Mouse (Mus musculus) gastrocnemius, postnatal 10 days (tissue): ENCODE results near the gene Mprip. TPM values are rescaled to one million over a fixed set of nuclear protein-coding genes. Genes with fewer than 3 reads are reported as not detected.
"Not testable (repeated sequence)": the region's sequence is repeated elsewhere in the genome, so short reads cannot be mapped to it uniquely, and the experiment has no call there.

Experiments
- DNase-seq: peaks from one replicate; pipeline ENCODE4 v3.0.0; 2021; ENCODE audit warnings: mixed read lengths
- total RNA-seq, 2 experiments: library from RNA; stranded (reverse); gene quantifications; 2 replicates each; pipeline ENCODE4 v1.2.3; 2021

Mprip gene
- total RNA-seq, 2 experiments from 2014 or later: 139 to 166 TPM

DNA sequence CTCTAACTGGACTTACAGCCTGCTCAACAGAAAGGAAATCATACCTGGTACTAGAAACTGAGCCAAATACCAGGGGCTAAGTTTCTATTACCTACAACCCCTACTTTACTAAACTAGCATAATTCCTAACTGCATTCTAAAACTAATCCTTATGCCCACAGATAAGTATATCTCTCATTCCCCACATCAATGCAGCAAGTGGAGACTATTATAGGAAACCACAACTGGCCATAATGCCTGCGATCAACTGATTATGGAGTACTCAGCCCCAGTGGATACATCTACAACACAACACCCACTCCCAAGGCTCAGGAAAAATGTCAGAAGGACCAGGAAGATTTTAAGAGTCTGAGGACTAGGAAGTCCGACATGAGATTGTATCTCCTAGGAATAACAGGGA, 7.6 kb upstream of the Mprip start:
- no peak for DNase-seq

DNA sequence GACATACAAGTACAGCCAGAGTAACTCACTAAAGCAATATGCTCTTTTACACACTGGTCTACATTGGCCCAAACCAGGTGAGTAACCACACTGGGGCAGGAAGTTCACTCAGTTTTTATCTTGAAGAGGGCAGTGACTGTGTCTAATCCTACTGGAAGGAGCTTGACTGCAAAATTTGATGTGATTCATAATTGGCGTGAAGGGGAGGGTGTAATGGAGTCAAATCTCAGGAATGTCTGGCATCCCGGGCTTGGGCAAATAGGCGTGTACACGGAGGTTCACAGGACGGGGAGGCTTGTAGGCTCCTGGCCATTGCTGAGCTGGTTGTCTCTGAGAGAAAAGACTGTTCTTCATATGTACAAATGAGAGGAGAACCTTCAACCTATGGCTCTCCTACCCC, 5.8 kb upstream of the Mprip start:
- no peak for DNase-seq

DNA sequence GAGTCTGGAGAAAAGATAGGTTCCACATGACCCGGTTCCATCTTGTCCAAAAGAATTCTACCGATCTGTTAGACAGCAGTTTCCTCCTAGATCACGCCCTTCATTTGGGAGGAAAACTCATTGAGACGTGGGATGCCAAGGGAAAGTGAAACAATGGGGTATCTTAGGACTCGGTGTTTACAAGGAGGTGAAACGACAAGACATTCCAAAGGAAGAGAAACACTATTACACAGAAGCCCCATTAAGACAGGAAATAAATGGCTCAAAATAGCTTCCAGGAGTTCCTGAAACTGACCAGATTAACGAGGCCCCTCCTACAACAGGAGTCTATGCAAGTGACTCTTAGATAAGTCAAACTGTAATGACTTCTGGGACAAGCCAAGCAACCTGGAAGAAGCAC, 5.1 kb upstream of the Mprip start:
- no peak for DNase-seq

DNA sequence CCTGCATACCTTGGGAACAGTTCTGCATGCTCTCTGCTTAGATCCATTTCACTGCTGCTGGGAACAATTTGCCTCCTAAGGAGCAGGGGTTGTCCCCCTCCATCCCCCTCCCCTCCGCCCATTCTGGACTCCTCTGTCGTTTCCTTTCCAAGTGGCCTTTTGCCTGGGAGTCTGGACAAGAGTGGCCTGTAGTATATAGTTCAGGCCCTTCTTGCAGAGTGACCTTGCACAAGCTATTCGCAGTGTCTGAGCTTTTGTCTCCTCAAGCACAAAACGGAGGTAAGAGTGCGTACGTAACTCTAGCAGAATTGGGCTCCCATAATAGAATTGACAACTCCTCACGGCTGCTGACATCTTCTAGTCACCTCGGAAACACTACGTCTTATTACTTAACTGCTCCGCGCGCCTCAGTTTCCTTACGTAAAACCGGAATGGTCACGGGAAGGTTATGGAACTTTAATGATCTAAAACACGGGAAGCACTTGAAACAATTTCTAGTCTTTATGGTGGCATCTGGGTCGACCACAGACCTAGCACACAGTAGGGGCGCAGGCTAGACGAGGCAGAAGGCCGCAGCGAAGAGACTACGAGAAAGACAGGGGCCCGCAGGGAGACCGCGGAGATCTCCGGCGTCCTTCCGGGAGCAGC, 620 bp downstream of the Mprip start:
- peak; percentile 22 for DNase-seq

DNA sequence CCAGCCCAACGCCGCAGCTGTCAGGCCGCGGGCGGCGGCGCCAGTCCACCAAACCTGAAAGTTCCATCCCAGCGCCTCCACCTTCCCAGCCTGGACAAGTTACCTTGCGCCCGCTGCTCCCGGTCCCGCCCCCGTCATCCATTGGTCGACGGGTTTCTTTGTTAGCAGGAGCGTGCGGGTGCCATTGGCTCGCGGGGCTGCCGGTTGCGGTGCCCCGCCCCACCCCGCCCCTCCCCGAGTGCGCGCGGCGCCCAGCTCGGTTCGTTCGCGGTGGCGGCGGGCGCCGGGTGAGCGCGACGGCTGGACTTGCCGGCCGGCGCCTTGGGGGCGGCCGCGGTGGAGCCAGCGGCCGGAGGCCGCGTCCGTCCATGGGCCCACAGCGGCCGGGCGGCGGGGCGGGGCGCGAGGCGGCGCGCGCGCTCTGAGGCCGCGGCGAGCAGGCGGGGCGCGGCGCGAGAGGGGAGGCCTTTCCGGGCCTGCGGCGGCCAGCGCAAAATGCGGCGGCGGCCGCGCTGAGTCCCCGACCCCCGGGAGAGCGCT, 1.2 kb downstream of the Mprip start:
- peak; percentile 91 for DNase-seq

DNA sequence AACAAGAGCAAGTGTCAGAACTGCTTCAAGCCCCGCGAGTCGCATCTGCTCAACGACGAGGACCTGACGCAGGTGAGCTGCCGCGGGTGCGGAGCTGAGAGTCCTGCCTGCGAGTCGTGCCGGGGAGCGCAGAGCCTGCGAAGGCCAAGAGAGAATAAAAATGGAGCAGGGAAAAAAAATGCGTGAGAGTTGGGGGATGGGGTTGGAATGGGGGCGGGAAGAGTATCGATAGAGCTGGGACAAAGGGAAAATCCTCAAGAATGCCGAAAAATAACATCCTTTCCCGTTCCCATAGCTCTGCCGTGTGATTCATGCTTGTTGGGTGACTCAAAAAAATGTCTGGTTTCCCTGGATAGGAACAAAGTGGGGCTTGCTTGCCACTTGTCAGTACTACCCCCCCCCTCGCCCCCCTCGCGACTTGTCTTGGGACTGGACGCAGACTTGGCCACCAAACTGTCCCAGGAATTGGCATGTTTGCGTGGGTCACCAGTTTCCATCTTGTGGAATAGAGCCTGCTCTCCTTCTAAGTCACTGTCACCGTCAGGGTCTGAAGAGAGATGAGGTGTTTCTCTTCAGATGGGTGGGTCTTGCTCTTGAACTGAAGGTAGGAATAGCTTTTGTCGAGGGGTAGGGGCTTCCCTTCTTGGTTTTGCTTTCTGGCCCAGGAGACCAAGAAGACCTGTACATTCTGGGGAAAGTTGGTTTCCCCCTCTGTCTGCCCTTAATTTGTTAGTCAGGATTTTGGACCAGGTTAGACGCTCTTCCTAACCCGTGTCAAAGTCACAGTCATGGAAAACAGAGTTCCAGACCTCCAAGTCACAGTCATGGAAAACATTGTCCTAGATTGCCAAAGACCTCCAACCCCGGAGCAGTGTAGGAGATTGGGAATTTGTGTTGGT, 2.0 kb downstream of the Mprip start:
- DNase-seq: peak; percentile 20

DNA sequence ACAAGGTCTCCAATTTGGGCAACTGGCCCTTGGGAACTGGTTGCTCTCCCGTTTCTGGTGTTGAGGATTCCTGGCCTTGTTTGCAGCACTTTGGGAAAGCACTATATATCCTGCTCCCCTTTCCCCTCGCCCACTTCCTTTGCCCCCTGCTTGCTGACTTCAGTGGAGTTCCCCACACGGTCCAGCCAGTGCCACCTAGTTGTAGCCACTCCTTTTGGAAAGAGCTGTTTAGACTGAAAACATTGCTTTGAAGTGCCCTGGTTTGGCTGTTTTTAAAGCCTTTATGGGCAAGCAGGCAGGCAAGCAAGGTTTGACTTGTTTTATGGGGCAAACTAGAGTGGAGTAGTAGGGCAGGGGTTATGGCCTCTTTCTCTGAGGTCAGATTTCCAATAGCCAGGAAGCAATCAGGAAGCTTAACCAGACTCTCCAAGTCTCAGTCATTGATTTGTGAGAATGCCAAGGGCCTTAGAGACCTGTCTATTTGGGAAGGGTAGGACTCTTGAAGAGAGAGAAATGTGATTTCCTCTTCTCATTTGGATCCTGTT, 2.7 kb downstream of the Mprip start:
- DNase-seq: no peak

DNA sequence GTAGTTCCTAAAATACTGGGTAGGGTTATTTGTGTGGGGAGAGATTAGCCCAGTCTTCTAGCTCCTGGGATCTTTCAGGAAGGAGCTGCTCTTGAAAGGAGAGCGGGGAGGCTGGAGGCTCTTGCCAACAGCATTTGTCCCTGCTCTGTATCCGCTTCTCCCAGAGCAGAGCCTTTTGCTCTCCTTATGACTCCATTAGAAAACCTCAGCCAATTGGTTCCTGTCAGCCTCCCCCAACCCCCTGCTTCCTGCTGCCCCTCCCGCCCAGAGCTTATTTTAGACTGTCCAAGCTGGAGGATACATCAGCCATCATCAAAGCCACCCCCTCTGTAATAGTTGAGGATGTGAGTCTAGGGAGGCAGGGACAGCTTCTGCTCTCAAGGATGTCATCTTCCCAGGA, 3.7 kb downstream of the Mprip start:
- peak; percentile 38 for DNase-seq

DNA sequence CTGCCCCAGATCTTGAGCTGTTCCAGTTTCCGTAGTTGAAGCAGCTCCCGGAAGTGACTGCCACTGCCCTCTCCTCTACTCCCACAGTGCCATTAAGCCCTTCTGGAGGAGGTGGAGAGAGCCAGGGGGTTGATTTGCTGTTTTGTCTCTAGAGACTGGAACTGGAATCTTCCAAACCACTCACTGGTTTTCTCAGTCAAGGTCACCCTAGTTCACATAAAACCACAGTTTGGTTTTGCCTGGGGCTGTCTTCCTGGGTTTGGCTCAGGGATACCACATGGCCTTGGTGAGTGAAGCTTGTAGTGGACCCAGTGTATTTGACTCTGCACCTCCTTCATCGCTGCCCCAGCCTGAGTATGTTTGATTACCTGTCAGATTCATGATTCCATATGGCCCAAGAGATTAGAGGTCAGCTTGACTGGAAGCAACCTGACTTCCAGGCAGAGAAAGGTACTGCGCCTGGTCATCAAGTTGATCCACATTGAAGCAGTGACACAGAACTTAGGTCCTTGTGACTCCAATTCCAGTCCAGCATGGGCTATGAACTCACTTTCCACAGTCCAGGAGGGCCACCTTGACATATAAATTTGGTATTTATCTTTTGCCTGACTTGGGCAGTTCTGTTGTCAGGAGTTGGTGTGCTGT, 10.1 kb downstream of the Mprip start:
- no peak for DNase-seq

DNA sequence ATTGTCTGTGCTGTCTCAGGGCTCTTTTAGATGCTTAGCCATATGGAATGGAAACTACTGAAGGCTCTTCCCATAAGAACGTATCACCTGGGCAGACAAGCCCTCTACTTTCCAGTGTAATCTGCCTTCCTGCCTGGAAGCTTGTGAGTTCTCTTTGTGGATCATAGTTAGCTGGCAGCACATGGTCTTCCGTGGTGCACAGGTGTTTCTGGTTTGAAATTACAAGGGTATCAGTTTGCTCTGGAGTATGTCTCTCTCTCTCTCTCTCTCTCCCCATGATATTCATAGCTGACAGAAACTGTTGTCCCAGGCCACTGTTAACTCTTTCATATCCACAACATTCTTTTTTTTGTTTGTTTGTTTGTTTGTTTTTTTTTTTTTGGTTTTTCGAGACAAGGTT, 12.9 kb downstream of the Mprip start:
- no peak for DNase-seq

DNA sequence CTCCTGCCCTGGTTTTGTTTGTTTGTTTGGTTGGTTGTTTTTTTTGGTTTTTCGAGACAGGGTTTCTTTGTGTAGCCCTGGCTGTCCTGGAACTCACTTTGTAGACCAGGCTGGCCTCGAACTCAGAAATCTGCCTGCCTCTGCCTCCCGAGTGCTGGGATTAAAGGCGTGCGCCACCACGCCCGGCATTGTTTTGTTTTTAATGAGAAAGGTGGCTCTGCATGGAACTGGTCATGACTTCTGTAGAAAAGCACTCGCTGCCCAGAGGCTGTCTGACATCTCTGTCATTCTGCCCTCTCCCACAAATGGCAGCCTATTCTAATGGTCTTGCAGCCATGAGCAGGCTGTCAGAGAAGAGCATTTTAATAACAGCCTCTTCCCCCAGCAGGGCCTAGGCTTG, 13.6 kb downstream of the Mprip start:
- DNase-seq: not testable (repeated sequence)

DNA sequence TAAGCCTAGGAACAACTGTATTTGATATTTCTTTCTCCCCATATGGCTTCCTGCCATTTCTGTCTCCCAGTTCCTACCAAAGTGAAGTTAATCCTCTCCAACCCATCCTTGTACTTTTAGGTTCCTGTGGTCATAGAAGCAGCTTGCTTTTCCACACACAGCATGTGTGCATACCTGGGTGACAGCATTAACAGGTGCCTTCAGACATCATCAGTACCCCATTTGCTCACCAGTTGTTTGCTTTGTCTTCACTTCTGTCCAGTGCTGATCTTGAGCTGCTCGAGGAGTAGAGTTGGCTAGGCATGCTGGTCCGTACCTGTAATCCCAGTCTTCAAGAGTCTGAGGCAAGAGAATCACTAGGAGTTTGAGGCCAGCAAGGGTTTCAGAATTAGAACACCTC, 16.7 kb downstream of the Mprip start:
- no peak for DNase-seq

DNA sequence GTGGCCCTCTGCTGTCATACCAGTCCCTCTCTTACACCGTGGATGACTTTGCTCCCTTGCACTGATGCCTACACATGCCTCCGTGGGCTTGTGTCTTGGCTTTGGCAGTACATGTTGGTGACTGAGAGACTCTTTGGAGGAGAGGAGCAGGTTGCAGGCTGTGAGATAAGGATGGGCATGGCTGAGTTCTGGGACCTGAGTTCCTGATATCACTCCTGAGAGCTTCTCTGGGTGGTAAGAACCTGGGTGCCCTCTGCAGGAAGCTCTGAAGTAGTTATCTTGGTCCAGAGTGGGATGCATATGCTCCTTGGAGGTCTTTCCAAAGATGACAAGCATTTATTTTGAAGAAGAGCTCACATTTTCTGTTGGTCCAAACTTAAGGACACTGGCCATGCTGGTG, 17.6 kb downstream of the Mprip start:
- no peak for DNase-seq

DNA sequence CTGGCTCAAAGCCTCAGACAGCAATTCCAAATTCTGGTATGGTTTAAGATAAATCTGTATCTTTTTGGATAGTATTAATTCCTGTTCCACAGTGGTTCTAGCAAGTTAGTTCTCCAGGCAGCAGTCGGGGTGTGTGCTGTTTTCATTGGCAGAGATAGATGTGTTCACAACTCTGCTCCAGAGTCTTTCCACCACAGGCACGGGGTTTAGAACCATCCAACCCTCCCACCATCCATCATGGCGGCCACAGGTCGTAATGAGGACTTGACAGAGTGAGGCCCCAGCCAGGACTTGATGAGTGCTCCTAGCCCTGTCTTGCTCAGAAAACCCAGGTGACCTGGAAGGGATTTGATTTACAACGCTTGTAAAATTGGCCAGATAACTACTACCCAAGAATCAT, 19.0 kb downstream of the Mprip start:
- DNase-seq: no peak

DNA sequence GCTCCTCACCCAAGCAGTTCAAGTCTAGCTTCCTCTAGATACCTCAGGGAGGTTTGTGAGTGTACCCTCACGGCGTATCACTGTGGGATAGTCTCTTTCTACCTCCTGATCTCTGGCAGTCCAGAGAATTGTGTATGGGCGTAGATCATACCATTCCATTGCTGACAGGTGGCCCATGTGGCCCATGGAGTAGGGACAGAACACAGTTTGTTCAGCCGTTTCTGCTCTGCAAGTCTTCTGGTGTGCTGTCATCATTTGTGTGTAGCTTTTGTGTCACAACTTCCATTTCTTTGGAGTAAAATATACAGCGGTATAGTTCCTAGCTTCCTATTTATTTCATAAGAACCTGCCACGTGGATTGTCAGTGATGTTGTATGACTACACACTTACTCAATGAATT, 23.9 kb downstream of the Mprip start:
- DNase-seq: no peak

DNA sequence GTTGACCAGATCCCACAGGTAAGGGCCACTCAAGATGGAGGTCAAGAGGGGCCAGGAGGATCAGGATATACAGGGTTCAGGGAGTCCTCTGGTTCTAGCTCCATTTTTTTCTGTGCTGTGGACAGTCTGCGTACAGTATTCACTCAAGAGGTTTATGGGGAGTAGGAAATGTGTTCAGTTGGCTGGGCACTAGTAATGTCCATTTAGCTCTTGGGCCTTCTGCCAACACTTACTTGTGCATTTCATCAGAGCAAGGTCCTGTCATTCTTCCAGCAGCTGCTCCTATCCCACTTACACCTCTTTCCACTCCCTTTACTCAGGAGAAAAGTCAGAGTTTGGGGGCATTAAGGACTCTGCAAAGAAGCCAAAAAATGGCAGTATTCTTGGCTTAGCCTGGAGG, 33.4 kb downstream of the Mprip start:
- no peak for DNase-seq

DNA sequence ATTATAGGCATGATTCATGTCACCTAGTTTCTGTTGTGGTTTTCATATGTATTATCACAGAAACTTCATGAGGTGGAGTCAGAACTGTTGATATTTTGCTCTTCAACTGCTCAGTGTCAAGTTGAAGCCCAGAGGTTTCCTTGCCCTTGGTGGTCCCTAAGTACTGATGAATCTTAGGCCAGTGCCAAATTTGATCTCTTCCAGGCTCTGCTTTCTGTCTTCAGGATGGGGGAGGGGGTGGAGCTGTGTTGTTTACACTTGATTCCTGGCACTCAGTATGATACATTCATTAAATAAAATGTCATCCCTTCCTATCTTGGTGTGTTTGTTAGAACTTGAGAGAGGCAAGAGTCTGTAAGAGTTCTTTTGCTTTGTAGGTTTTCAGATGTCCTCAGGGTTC, 34.4 kb downstream of the Mprip start:
- no peak for DNase-seq

DNA sequence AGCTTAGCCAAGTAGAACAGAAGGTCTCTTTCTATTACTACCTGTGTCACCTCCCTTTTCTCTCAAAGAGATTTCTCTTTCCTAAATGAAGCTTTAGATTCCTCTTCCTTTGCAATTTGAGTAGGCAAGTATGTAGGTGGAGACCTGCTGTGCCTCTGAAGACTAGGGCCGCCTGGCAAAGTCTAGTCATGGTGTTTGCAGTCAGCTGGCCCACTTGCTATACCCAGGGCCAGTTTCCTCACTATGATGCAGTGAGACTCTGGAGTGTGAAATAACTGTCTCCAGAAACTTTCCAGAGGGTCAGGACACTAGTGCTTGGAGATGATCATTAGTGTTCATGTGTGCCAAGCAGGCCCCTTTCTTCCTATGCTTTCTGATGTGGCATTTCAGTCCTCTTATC, 36.5 kb downstream of the Mprip start:
- no peak for DNase-seq

DNA sequence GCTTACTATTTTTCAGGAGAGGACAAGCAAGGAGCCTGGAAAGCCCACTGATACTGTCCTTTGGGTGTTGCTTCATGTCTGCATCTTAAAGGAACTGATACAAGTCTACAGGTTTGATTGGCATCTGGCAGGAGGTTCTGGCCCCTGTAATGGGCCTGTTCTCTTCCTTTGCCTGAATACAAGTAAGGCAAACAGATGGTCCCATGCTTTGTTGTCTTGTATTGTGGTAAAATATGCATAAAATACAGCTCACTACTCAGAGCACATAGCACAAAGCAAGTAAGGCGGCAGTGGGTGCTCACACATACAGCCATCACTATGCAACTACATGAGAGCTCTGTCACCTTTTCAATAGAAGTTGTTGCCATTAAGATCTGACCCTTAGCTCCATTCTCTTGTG, 39.7 kb downstream of the Mprip start:
- no peak for DNase-seq

DNA sequence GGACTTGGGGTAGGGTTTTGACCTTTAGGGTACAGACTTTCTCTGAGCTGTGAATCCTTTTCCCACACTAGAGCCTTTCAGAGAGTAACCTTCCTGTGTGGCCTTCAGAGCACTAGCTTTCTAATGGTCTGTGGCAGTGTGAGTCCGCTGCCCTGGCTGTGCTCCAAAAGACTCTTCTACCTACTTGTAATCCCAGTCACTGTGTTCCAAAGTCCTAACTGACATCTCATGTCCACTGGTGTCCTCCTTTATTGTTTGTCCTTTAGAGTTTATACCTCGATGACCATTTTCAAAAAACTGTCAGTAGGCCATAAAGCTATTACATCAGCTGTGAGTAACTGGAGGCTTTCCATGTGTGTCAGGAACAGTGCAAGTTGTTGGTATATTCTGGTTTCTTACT, 44.0 kb downstream of the Mprip start:
- no peak for DNase-seq

DNA sequence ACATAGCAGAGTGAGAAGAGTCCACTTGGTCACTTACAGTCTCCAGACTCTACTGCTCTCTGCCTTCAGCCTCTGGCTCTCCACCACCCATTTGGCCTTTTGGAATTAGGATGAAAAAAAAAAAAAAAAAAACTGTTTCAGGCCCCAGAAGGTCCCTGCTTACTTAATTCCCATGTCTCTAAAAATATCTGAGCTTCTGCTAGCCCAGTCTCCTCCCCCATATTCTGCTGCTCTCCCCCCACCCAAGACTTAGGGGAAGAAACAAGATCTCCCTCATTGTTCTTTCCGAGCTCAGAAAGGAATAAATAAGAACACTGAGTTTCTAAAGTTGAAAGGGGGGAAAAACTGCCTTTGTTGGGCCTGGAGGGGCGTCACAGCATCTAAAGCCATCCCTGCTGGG, 46.4 kb downstream of the Mprip start:
- DNase-seq: no peak

DNA sequence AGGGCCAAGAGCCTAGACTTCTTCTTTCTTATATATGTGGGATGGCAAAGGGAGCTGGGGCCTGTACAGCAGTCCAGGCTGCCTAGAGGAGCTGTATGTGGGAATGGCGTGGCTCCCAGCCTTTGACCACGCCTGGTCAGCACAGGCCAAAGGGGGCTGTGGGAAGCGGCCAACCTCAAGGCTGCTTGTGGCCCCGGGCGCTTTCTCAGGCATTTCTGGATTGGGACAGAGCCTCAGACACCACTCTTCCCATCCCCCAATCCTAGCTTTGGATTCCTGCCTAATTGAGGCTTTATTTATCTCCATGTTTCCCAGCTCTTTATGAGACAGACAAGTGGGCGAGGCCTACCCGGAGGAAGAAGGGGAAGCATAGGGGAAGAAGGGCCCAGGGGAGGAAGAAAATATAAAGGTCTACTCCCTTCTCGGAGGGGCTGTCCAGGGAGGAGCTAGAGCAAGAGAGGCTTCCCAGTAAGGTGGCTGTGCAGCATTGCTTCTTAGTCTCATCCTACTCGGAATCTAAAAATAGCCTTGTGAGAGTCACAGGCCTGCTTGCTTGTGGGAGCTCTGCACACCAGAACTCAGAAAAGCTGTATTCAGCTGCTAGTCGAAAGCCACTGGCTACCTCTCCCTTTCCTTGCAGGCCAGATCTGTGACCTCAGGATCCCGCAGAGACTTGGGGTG, 47.0 kb downstream of the Mprip start:
- DNase-seq: peak; percentile 63
